Mouse (Mus musculus) midbrain, embryonic 14.5 days (tissue): ENCODE results near the gene Pcsk4. TPM values are rescaled to one million over a fixed set of nuclear protein-coding genes. Genes with fewer than 3 reads are reported as not detected.

Experiments
- ATAC-seq: fragments of 200-750 bp; cut with Nextera tagmentation; 2 replicates; pipeline ENCODE4 v1.8.0; 2017; ENCODE audit warnings: moderate number of reproducible peaks, moderate library complexity; ENCODE audit not compliant: low FRiP score, low TSS enrichment
- DNase-seq: peaks from one replicate; pipeline ENCODE4 v3.0.0-alpha.2; 2015
- H3K27ac ChIP-seq: fragments of 300-500 bp; sonication (generic); replicated peaks from 2 replicates; pipeline ENCODE4 v1.5.1; 2014; ENCODE audit warnings: mild to moderate bottlenecking, low read depth, low read length, moderate library complexity
- H3K27me3 ChIP-seq: fragments of 300-500 bp; sonication (generic); 2 replicates; pipeline ENCODE4 v1.6.1; 2014; ENCODE audit warnings: low read length, control low read depth, mixed read lengths; ENCODE audit not compliant: control insufficient read depth, insufficient read depth
- H3K36me3 ChIP-seq: fragments of 300-500 bp; sonication (generic); 2 replicates; pipeline ENCODE4 v1.6.1; 2014; ENCODE audit warnings: low read length, control low read depth; ENCODE audit not compliant: control insufficient read depth, insufficient read depth
- H3K4me1 ChIP-seq: fragments of 300-500 bp; sonication (generic); 2 replicates; pipeline ENCODE4 v1.6.1; 2014; ENCODE audit warnings: mild to moderate bottlenecking, antibody characterized with exemption, low read length, control low read depth; ENCODE audit not compliant: control insufficient read depth, insufficient read depth
- H3K4me2 ChIP-seq: fragments of 300-500 bp; sonication (generic); 2 replicates; pipeline ENCODE4 v1.6.1; 2014; ENCODE audit warnings: mild to moderate bottlenecking, low read length, moderate library complexity
- H3K4me3 ChIP-seq: fragments of 300-500 bp; sonication (generic); replicated peaks from 2 replicates; pipeline ENCODE4 v1.5.1; 2014; ENCODE audit warnings: low read depth, low read length
- H3K9ac ChIP-seq: fragments of 300-500 bp; sonication (generic); replicated peaks from 2 replicates; pipeline ENCODE4 v1.6.1; 2014; ENCODE audit warnings: mild to moderate bottlenecking, low read length, moderate library complexity
- H3K9me3 ChIP-seq: fragments of 300-500 bp; sonication (generic); 2 replicates; pipeline ENCODE4 v1.6.1; 2016; ENCODE audit warnings: low read length, control low read depth, mixed read lengths; ENCODE audit not compliant: control insufficient read depth
- WGBS: fragments of 180-500 bp; shearing (Covaris S2); extraction: QIAGEN DNeasy Blood & Tissue Kit; methylation state at CpG from one replicate; pipeline ENCODE4 v1.1.7; 2014; 5-methylcytosine and 5-hydroxymethylcytosine counted together
- polyA plus RNA-seq: library from polyadenylated mRNA; unstranded; fragments of >200 nt; fragmentation: Nextera tagmentation; extraction: Ambion mirVana; gene quantifications from 2 replicates; pipeline ENCODE4 v1.2.1, GENCODE M21; 2014

Pcsk4 gene
- polyA plus RNA-seq, 1 experiment from 2014 or later = 2.5 TPM

GRCm38 (mm10) chr10:80293325-80293724, 36.0 kb downstream of the Pcsk4 start:
- H3K4me3 ChIP-seq = peak overlapping the region; percentile 85
- no peaks in the 10 kb centered on the region for H3K27me3 ChIP-seq
- peaks cover 39% of the 10 kb centered on the region for H3K4me1 ChIP-seq
- DNase-seq (no peak), ATAC-seq (no peak)
- H3K27ac ChIP-seq = no peak overlapping the region
- H3K36me3 ChIP-seq = peaks cover 31% of the 10 kb centered on the region
- peak overlapping the region; percentile 99 for H3K4me2 ChIP-seq
- H3K9ac ChIP-seq = peak overlapping the region; percentile 98
- 21% methylated on average over 14 of the region's 14 CpGs for WGBS
- no peaks in the 10 kb centered on the region for H3K9me3 ChIP-seq

- no peaks in the 10 kb centered on the region for H3K9me3 ChIP-seq
- H3K27me3 ChIP-seq = no peaks in the 10 kb centered on the region
- H3K4me1 ChIP-seq = peaks cover 31% of the 10 kb centered on the region
- peak within 1 kb of the TSS; percentile 98 for H3K9ac ChIP-seq
- peak within 1 kb of the TSS; percentile 99 for H3K4me2 ChIP-seq
- peak; percentile 99 for DNase-seq
- peak within 1 kb of the TSS; percentile 94 for H3K27ac ChIP-seq
- peaks cover 37% of the 10 kb centered on the region for H3K36me3 ChIP-seq
- under 1% methylated on average over 72 of the region's 72 CpGs for WGBS
- peak; percentile 81 for ATAC-seq
- peak within 1 kb of the TSS; percentile 85 for H3K4me3 ChIP-seq
Observed at GRCm38 (mm10) chr10:80292251-80293146, 36.8 kb downstream of the Pcsk4 start, which contains the start of gene Rps15. Rps15 (plus strand) TSS chr10:80292453.

- DNase-seq (no peak), ATAC-seq (no peak)
- Histone ChIP-seq H3K9me3 (no peaks in the 10 kb centered on the region), H3K4me2 (no peak overlapping the region), H3K27me3 (no peaks in the 10 kb centered on the region), H3K4me1 (peaks cover 10% of the 10 kb centered on the region), H3K9ac (no peak overlapping the region), H3K4me3 (no peak overlapping the region), H3K36me3 (peaks cover 59% of the 10 kb centered on the region), H3K27ac (no peak overlapping the region)
- 65% methylated on average over 8 of the region's 8 CpGs for WGBS
Observed at GRCm38 (mm10) chr10:80288657-80289056, 40.6 kb downstream of the Pcsk4 start.

- no peaks in the 10 kb centered on the region for H3K27me3 ChIP-seq
- peaks cover 59% of the 10 kb centered on the region for H3K36me3 ChIP-seq
- DNase-seq (no peak), ATAC-seq (no peak)
- no peak overlapping the region for H3K4me3 ChIP-seq
- peaks cover 4% of the 10 kb centered on the region for H3K4me1 ChIP-seq
- 96% methylated on average over 12 of the region's 12 CpGs for WGBS
- H3K27ac ChIP-seq = no peak overlapping the region
- no peaks in the 10 kb centered on the region for H3K9me3 ChIP-seq
- no peak overlapping the region for H3K9ac ChIP-seq
- H3K4me2 ChIP-seq = no peak overlapping the region
Observed at GRCm38 (mm10) chr10:80288097-80288496, 41.2 kb downstream of the Pcsk4 start.

- whole genome bisulfite sequencing = 74% methylated on average over 15 of the region's 15 CpGs
- DNase-seq (no peak), ATAC-seq (no peak)
- Histone ChIP-seq H3K4me3 (no peak overlapping the region), H3K9ac (no peak overlapping the region), H3K4me2 (no peak overlapping the region), H3K4me1 (no peaks in the 10 kb centered on the region), H3K27ac (no peak overlapping the region), H3K9me3 (no peaks in the 10 kb centered on the region), H3K36me3 (peaks cover 84% of the 10 kb centered on the region), H3K27me3 (no peaks in the 10 kb centered on the region)
Observed at GRCm38 (mm10) chr10:80285222-80286070, 43.9 kb downstream of the Pcsk4 start.

- no peak overlapping the region; the same call in 1 of the 2 replicates for H3K9ac ChIP-seq
- no peak overlapping the region for H3K4me3 ChIP-seq
- no peak for DNase-seq
- WGBS = 90% methylated on average over 20 of the region's 20 CpGs
- H3K27me3 ChIP-seq = no peaks in the 10 kb centered on the region
- no peak for ATAC-seq
- no peak overlapping the region for H3K27ac ChIP-seq
- peaks cover 96% of the 10 kb centered on the region for H3K36me3 ChIP-seq
- H3K4me2 ChIP-seq = no peak overlapping the region
- no peaks in the 10 kb centered on the region for H3K9me3 ChIP-seq
- no peaks in the 10 kb centered on the region for H3K4me1 ChIP-seq
Observed at GRCm38 (mm10) chr10:80282481-80283441, 46.5 kb downstream of the Pcsk4 start.

- Histone ChIP-seq H3K36me3 (peaks cover 96% of the 10 kb centered on the region), H3K4me2 (no peak overlapping the region), H3K4me3 (no peak overlapping the region), H3K27me3 (no peaks in the 10 kb centered on the region), H3K27ac (no peak overlapping the region), H3K9ac (no peak overlapping the region; the same call in 1 of the 2 replicates), H3K4me1 (no peaks in the 10 kb centered on the region), H3K9me3 (no peaks in the 10 kb centered on the region)
- DNase-seq (peak; percentile 39), ATAC-seq (peak; percentile 13; the same call in 1 of the 2 replicates)
- 57% methylated on average over 8 of the region's 8 CpGs for WGBS
Observed at GRCm38 (mm10) chr10:80281921-80282371, 47.4 kb downstream of the Pcsk4 start.

GRCm38 (mm10) chr10:80281304-80281703, 48.0 kb downstream of the Pcsk4 start:
- Histone ChIP-seq H3K27me3 (no peaks in the 10 kb centered on the region), H3K9me3 (no peaks in the 10 kb centered on the region), H3K4me3 (no peak overlapping the region), H3K4me2 (no peak overlapping the region), H3K9ac (no peak overlapping the region; the same call in 1 of the 2 replicates), H3K36me3 (peaks cover 96% of the 10 kb centered on the region), H3K4me1 (no peaks in the 10 kb centered on the region), H3K27ac (no peak overlapping the region)
- 80% methylated on average over 7 of the region's 7 CpGs for WGBS
- no peak for ATAC-seq
- no peak for DNase-seq
